ENCODE assay signal across 16 mouse cellular contexts in genomic region chr4:64123675-64124074, GRCm38 (mm10).
"Had no signal": no experiment of that assay in that cellular context is flagged by ENCODE, and none has a peak within 500 bp of the region (broad histone marks: within the 10 kb centered on the region; RNA-seq: fewer than 3 reads in every experiment).

No protein-coding gene starts in this region.

- DNase-seq: kidney, adult 18-20 months; kidney, postnatal 14 days; lung, adult 2 months; lung, postnatal 4 days; midbrain, embryonic 14.5 days; spleen, adult 18-20 months; thymus, adult 2 months; thymus, postnatal 25 days had no signal

- ATAC-seq: intestine, embryonic 15.5 days; lung, postnatal 0 days had no signal

- H3K9ac ChIP-seq: intestine, embryonic 15.5 days; liver, embryonic 15.5 days; neural tube, embryonic 15.5 days had no signal

- H3K36me3 ChIP-seq: intestine, embryonic 15.5 days; limb, embryonic 10.5 days; liver, embryonic 15.5 days; midbrain, embryonic 10.5 days; neural tube, embryonic 15.5 days had no signal

- H3K4me2 ChIP-seq: intestine, embryonic 15.5 days; liver, embryonic 11.5 days; liver, embryonic 15.5 days; neural tube, embryonic 15.5 days had no signal

- H3K9me3 ChIP-seq: intestine, embryonic 15.5 days; limb, embryonic 10.5 days; liver, embryonic 15.5 days; midbrain, embryonic 10.5 days; neural tube, embryonic 15.5 days had no signal

- H3K4me1 ChIP-seq: intestine, embryonic 15.5 days; limb, embryonic 10.5 days; liver, embryonic 15.5 days; midbrain, embryonic 10.5 days; neural tube, embryonic 15.5 days had no signal

- H3K27me3 ChIP-seq: intestine, embryonic 15.5 days; liver, embryonic 15.5 days; neural tube, embryonic 15.5 days had no signal

- H3K4me3 ChIP-seq: intestine, embryonic 15.5 days; limb, embryonic 10.5 days; liver, embryonic 15.5 days; midbrain, embryonic 10.5 days; myocyte; neural tube, embryonic 15.5 days had no signal

- H3K27ac ChIP-seq: intestine, embryonic 15.5 days; limb, embryonic 10.5 days; liver, embryonic 15.5 days; midbrain, embryonic 10.5 days; neural tube, embryonic 15.5 days had no signal
